Mouse (Mus musculus) heart, embryonic 14.5 days (tissue): Measurements from ENCODE around the gene Paip2b. TPM values are rescaled to one million over a fixed set of nuclear protein-coding genes. Genes with fewer than 3 reads are reported as not detected.
"Not testable (repeated sequence)": the region's sequence is repeated elsewhere in the genome, so short reads cannot be mapped to it uniquely, and the experiment has no call there.

ENCODE experiments used
- ATAC-seq: fragments of 200-750 bp; cut with Nextera tagmentation; 2 replicates; pipeline ENCODE4 v1.8.0; 2017; ENCODE audit warnings: low read depth, moderate TSS enrichment; ENCODE audit not compliant: insufficient number of reproducible peaks, insufficient read depth, low FRiP score
- H3K27ac ChIP-seq, 2 experiments: fragments of 200-500 bp in 1 of 2; fragments of 300-500 bp in 1 of 2; sonication (generic) in 1 of 2; replicated peaks in 1 of 2; 2 replicates each; pipeline ENCODE4 v1.5.1; 2012 to 2014; ENCODE audit warnings: low read depth in 2 of 2, low read length in 2 of 2, control low read depth in 1 of 2, mild to moderate bottlenecking in 1 of 2, mixed read lengths in 1 of 2; ENCODE audit not compliant: control insufficient read depth in 1 of 2, insufficient read depth in 1 of 2
- H3K27me3 ChIP-seq: fragments of 300-500 bp; sonication (generic); 2 replicates; pipeline ENCODE4 v1.6.1; 2014; ENCODE audit warnings: mild to moderate bottlenecking, low read length, control low read depth; ENCODE audit not compliant: control insufficient read depth, insufficient read depth
- H3K36me3 ChIP-seq: fragments of 300-500 bp; sonication (generic); 2 replicates; pipeline ENCODE4 v1.6.1; 2014; ENCODE audit warnings: mild to moderate bottlenecking, control low read depth, low read length, mixed read lengths; ENCODE audit not compliant: control insufficient read depth, insufficient read depth
- H3K4me1 ChIP-seq, 2 experiments: fragments of 200-500 bp in 1 of 2; fragments of 300-500 bp in 1 of 2; sonication (generic) in 1 of 2; 2 replicates each; pipeline ENCODE4 v1.6.1; 2012 to 2014; ENCODE audit warnings: low read length in 2 of 2, control low read depth in 1 of 2, mixed read lengths in 1 of 2; ENCODE audit not compliant: control insufficient read depth in 2 of 2, insufficient read depth in 2 of 2
- H3K4me2 ChIP-seq: fragments of 300-500 bp; sonication (generic); 2 replicates; pipeline ENCODE4 v1.6.1; 2014; ENCODE audit warnings: mild to moderate bottlenecking, low read length
- H3K4me3 ChIP-seq, 2 experiments: fragments of 200-500 bp in 1 of 2; fragments of 300-500 bp in 1 of 2; sonication (generic) in 1 of 2; 2 replicates each; pipeline ENCODE4 v1.5.1; 2012 to 2014; ENCODE audit warnings: low read length in 2 of 2, mild to moderate bottlenecking in 2 of 2, control low read depth in 1 of 2, low read depth in 1 of 2, moderate library complexity in 1 of 2; ENCODE audit not compliant: control insufficient read depth in 1 of 2, insufficient read depth in 1 of 2
- H3K9ac ChIP-seq: fragments of 300-500 bp; sonication (generic); 2 replicates; pipeline ENCODE4 v1.6.1; 2014; ENCODE audit warnings: mild to moderate bottlenecking, low read length
- H3K9me3 ChIP-seq: fragments of 300-500 bp; sonication (generic); 2 replicates; pipeline ENCODE4 v1.6.1; 2016; ENCODE audit warnings: low read length, control low read depth; ENCODE audit not compliant: control insufficient read depth
- WGBS: fragments of 180-500 bp; shearing (Covaris S2); extraction: QIAGEN DNeasy Blood & Tissue Kit; methylation state at CpG from one replicate; pipeline ENCODE4 v1.1.7; 2014; 5-methylcytosine and 5-hydroxymethylcytosine counted together
- polyA plus RNA-seq: library from polyadenylated mRNA; unstranded; fragments of >200 nt; fragmentation: Nextera tagmentation; extraction: Ambion mirVana; gene quantifications from 2 replicates; pipeline ENCODE4 v1.2.1, GENCODE M21; 2014

The Paip2b gene
- polyA plus RNA-seq, 1 experiment from 2014 or later: 14.9 TPM

DNA sequence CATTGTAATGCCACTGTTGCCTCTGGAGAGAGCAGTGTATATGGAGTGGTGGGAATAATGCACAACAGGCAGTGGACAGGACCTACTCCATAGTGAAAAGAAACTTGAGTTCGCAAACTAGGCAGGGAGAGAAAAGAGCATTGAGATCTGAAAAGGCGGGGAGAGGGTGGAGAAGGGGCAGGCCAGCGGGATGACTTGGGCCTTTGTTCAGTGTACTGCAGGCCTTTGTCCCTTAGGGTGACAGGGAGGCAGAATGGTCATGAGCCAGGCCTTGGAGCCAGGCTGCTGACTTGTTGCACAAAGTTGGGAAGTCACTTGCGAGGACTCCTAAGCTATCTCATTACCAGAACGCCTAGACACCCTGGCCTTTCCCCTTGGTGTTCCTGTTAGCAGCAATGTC lies 25.9 kb upstream of the Paip2b start:
- no peaks in the 10 kb centered on the region for H3K27me3 ChIP-seq
- WGBS: 72% methylated on average over 5 of the region's 5 CpGs
- ATAC-seq: no peak

DNA sequence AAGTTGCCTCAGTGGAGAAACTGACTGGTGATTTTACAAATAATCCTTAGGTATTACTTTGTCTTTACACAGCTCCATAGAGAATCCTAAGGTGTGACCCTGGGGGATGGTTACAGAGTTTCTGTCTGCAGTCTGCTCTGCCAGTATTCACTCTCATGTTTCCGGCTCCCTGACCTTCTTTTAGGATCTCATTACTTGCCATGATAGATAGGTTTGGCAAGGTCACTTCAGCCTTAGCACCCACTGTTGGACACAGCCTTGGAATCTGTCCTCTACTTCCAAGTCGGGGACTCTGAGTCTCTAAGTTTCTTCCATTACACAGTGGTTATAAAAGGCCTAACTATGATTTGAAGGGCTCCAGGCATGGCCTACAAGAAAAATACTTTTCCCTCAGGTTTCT lies 17.9 kb upstream of the Paip2b start:
- WGBS: 75% methylated on average over 2 of the region's 2 CpGs
- no peaks in the 10 kb centered on the region for H3K4me1 ChIP-seq
- H3K27me3 ChIP-seq: no peaks in the 10 kb centered on the region
- no peaks in the 10 kb centered on the region for H3K36me3 ChIP-seq
- no peaks in the 10 kb centered on the region for H3K9me3 ChIP-seq
- ATAC-seq: no peak
- no peak overlapping the region for H3K9ac ChIP-seq
- H3K27ac ChIP-seq: no peak overlapping the region
- no peak overlapping the region for H3K4me2 ChIP-seq
- H3K4me3 ChIP-seq: no peak overlapping the region

More for the DNA sequence above, 25.9 kb upstream of the Paip2b start:
- Histone ChIP-seq H3K9ac (no peak overlapping the region), H3K27ac (0 out of 4 replicates have a peak overlapping the region, but pooled peaks of 1 of the 2 experiments have one; percentile 6), H3K36me3 (no peaks in the 10 kb centered on the region), H3K4me2 (no peak overlapping the region), H3K9me3 (no peaks in the 10 kb centered on the region), H3K4me3 (no peak overlapping the region), H3K4me1 (peaks cover 4 to 8% of the 10 kb centered on the region in 2 experiments)

DNA sequence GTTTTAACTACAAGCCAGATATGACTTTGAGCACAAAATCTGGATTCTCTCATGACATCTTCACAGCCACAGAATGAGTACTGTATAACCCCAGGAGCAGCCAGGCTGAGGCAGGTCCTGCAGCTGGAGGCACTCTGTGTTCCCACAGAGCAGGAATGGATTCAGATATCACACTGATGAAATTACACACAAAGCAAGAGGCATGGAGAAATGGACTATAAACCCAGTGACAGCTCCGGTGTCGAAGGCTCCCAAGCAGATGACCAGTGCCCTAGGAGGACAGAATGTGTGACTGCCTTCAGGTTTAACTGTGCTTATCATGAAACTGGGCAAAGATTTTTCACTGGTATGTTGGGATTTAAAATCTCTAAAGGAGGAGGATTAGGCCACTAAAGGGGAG lies 14.6 kb upstream of the Paip2b start:
- no peaks in the 10 kb centered on the region for H3K4me1 ChIP-seq
- no peak overlapping the region for H3K27ac ChIP-seq
- H3K9ac ChIP-seq: no peak overlapping the region
- WGBS: 83% methylated on average over 2 of the region's 2 CpGs
- no peaks in the 10 kb centered on the region for H3K9me3 ChIP-seq
- ATAC-seq: no peak
- no peak overlapping the region for H3K4me3 ChIP-seq
- no peak overlapping the region for H3K4me2 ChIP-seq
- H3K36me3 ChIP-seq: no peaks in the 10 kb centered on the region
- no peaks in the 10 kb centered on the region for H3K27me3 ChIP-seq

DNA sequence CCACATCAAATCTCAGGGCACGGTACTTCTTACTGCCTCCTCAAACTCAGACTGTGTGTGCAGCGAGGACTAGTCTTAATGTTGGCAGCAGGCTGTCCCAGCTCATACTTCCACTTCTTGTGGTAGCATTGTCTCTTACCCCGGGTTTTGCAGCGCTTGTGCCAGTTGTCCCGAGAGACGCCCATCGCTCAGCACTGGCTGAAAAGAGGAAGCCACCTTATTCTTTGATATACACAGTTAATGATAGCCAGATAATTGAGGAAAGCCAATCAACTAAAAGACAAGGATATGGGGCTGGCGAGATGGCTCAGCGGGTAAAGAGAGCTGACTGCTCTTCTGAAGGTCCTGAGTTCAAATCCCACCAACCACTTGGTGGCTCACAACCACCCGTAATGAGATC lies 13.4 kb upstream of the Paip2b start:
- Histone ChIP-seq H3K27me3 (no peaks in the 10 kb centered on the region), H3K36me3 (no peaks in the 10 kb centered on the region), H3K27ac (no peak overlapping the region), H3K4me1 (no peaks in the 10 kb centered on the region), H3K4me2 (no peak overlapping the region), H3K9me3 (no peaks in the 10 kb centered on the region), H3K4me3 (no peak overlapping the region), H3K9ac (no peak overlapping the region)
- 84% methylated on average over 10 of the region's 10 CpGs for WGBS
- no peak for ATAC-seq

DNA sequence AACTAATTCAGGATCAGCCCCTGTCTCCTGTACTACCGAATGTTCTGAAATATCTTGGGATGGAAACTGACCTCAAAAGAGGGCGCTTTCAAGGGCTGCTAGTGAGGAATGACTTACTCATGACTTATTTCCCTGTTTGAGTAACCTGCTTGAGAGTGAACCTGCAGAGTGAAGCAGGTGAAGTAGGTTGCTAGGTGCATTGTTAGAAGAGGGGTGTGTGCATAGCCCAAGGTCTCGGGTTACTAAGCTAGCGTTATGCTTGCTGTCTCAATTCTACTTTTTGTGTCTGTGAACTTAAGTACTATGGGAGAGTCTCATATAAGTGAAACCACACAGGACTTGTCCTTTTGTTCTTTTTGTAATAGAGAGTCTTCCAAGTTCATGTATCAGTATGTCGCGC lies 8.5 kb upstream of the Paip2b start:
- H3K4me3 ChIP-seq: no peak overlapping the region
- ATAC-seq: no peak
- no peaks in the 10 kb centered on the region for H3K4me1 ChIP-seq
- no peaks in the 10 kb centered on the region for H3K9me3 ChIP-seq
- 84% methylated on average over 6 of the region's 6 CpGs for WGBS
- H3K4me2 ChIP-seq: no peak overlapping the region
- H3K36me3 ChIP-seq: no peaks in the 10 kb centered on the region
- H3K9ac ChIP-seq: no peak overlapping the region
- H3K27me3 ChIP-seq: no peaks in the 10 kb centered on the region
- H3K27ac ChIP-seq: no peak overlapping the region

DNA sequence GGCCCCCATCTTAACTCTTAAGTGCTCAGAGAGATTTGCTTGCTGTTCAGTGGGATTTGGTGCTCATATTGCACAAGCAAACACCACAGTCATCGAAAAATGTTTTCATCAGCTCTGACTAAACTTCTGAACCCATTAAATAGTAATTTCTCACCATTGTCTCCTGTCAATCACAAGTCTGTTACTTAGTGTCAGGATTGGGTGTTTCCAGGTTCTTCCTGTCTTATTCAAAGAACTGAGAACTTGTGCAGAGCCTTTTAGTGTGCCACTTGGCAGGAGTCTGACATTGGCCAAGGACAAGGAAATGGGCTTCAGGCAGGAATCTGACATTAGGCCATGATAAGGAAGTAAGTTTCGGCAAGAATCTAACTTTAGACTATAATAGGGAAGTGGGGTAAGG lies 6.5 kb upstream of the Paip2b start:
- no peaks in the 10 kb centered on the region for H3K36me3 ChIP-seq
- H3K4me2 ChIP-seq: no peak overlapping the region
- no peak for ATAC-seq
- no peaks in the 10 kb centered on the region for H3K4me1 ChIP-seq
- no peak overlapping the region for H3K4me3 ChIP-seq
- no peak overlapping the region for H3K9ac ChIP-seq
- no peaks in the 10 kb centered on the region for H3K9me3 ChIP-seq
- no peaks in the 10 kb centered on the region for H3K27me3 ChIP-seq
- no peak overlapping the region for H3K27ac ChIP-seq
- 58% methylated on average over 2 of the region's 2 CpGs for WGBS

DNA sequence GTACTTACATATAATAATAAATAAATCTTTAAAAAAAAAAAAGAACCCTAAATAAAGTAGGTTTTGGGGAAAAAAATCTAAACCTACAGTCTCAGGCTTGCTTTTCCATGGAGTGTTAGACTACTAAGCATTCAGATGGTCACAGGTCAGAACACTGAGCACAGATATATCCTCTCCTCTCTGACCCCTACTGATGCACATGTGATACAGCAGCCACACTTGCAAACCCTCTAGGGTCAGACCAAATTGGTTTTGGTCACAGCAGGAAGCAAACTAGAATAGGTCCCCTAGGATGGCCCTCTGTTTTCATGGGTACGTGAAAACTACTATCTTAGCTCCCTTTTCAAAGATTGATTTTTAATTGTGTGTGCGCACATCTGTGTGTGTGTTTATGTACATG lies 5.3 kb upstream of the Paip2b start:
- H3K36me3 ChIP-seq: no peaks in the 10 kb centered on the region
- no peak overlapping the region for H3K27ac ChIP-seq
- H3K27me3 ChIP-seq: no peaks in the 10 kb centered on the region
- no peak overlapping the region for H3K9ac ChIP-seq
- WGBS: 84% methylated on average over 2 of the region's 2 CpGs
- no peak overlapping the region for H3K4me3 ChIP-seq
- no peak overlapping the region for H3K4me2 ChIP-seq
- no peak for ATAC-seq
- H3K9me3 ChIP-seq: no peaks in the 10 kb centered on the region
- peaks cover 0 to 2% of the 10 kb centered on the region in 2 experiments; a peak in 2 of 4 replicates for H3K4me1 ChIP-seq

DNA sequence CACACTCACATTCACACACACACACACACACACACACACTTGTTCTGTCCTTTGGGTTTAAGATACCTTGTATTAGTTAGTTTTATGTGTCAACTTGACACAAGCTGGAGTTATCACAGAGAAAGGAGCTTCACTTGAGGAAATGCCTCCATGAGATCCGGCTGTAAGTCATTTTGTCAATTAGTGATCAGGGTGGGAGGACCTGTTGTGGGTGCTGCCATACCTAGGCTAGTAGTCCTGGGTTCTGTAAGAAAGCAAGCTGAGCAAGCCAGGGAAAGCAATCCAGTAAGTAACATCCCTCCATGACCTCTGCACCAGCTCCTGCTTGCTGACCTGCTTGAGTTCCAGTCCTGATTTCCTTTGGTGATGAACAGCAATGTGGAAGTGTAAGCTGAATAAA lies 852 bp upstream of the Paip2b start:
- whole genome bisulfite sequencing: 70% methylated on average over 1 of the region's 1 CpGs
- H3K9ac ChIP-seq: peak overlapping the region; percentile 47; the same call in 1 of the 2 replicates
- ATAC-seq: not testable (repeated sequence)

More for the DNA sequence above, 852 bp upstream of the Paip2b start:
- Histone ChIP-seq H3K27ac (peak overlapping the region; percentile 39 to 54; a peak in 3 of 4 replicates), H3K4me2 (peak overlapping the region; percentile 64), H3K4me3 (peak overlapping the region; percentile 17 to 62; a peak in 2 of 4 replicates)
- H3K36me3 ChIP-seq, H3K4me1 ChIP-seq, H3K27me3 ChIP-seq, H3K9me3 ChIP-seq: not testable (repeated sequence)
